Mouse (Mus musculus): Measurements from ENCODE around the gene 9130023H24Rik. TPM values are rescaled to one million over a fixed set of nuclear protein-coding genes. Genes with fewer than 3 reads are reported as not detected.

Gene 9130023H24Rik
- polyA plus RNA-seq, 2 experiments from 2014 or later: 4.8 to 5.0 TPM

- no peak for ATAC-seq
These were observed 8.9 kb upstream of the 9130023H24Rik start, which contains the start of gene Tgfb1i1 for GRCm38 (mm10) chr7:128246496-128247391. Gene Tgfb1i1, plus strand, starts transcription at chr7:128246812.

GRCm38 (mm10) chr7:128245547-128245946 lies 7.7 kb upstream of the 9130023H24Rik start:
- no peak for ATAC-seq

- ATAC-seq: no peak
These were observed 6.7 kb upstream of the 9130023H24Rik start for GRCm38 (mm10) chr7:128244410-128245025.

GRCm38 (mm10) chr7:128243921-128244320 lies 6.1 kb upstream of the 9130023H24Rik start:
- ATAC-seq: no peak

- no peak for ATAC-seq
These were observed 4.5 kb upstream of the 9130023H24Rik start for GRCm38 (mm10) chr7:128242331-128242730.

- ATAC-seq: no peak
These were observed 2.4 kb upstream of the 9130023H24Rik start for GRCm38 (mm10) chr7:128240131-128240784.

GRCm38 (mm10) chr7:128238991-128239390 lies 1.2 kb upstream of the 9130023H24Rik start:
- ATAC-seq: peak; percentile 10

- no peak for ATAC-seq
These were observed 271 bp downstream of the 9130023H24Rik start for GRCm38 (mm10) chr7:128237593-128237926.

- peak; percentile 16 for ATAC-seq
These were observed 807 bp downstream of the 9130023H24Rik start, which contains the start of gene Armc5 for GRCm38 (mm10) chr7:128236856-128237592. Gene Armc5, plus strand, starts transcription at chr7:128237342.

GRCm38 (mm10) chr7:128236426-128236825 lies 1.4 kb downstream of the 9130023H24Rik start:
- ATAC-seq: no peak

- ATAC-seq: no peak
These were observed 2.4 kb downstream of the 9130023H24Rik start for GRCm38 (mm10) chr7:128235481-128235880.

GRCm38 (mm10) chr7:128234796-128235195 lies 3.0 kb downstream of the 9130023H24Rik start:
- ATAC-seq: no peak

- no peak for ATAC-seq
These were observed 6.1 kb downstream of the 9130023H24Rik start for GRCm38 (mm10) chr7:128231741-128232140.

GRCm38 (mm10) chr7:128220936-128221335 lies 16.9 kb downstream of the 9130023H24Rik start:
- ATAC-seq: no peak

GRCm38 (mm10) chr7:128219952-128220351 lies 17.9 kb downstream of the 9130023H24Rik start:
- ATAC-seq: no peak

GRCm38 (mm10) chr7:128209826-128210225 lies 28.0 kb downstream of the 9130023H24Rik start:
- no peak for ATAC-seq

GRCm38 (mm10) chr7:128208187-128208586 lies 29.6 kb downstream of the 9130023H24Rik start:
- peak; percentile 71 for ATAC-seq

GRCm38 (mm10) chr7:128206152-128206551 lies 31.7 kb downstream of the 9130023H24Rik start, which contains the start of gene Cox6a2:
Gene Cox6a2, minus strand, starts transcription at chr7:128206387.
- ATAC-seq: no peak

- ATAC-seq: no peak
These were observed 32.1 kb downstream of the 9130023H24Rik start for GRCm38 (mm10) chr7:128205695-128206094.

- ATAC-seq: no peak
These were observed 33.7 kb downstream of the 9130023H24Rik start for GRCm38 (mm10) chr7:128204179-128204578.

GRCm38 (mm10) chr7:128203071-128203470 lies 34.8 kb downstream of the 9130023H24Rik start:
- no peak for ATAC-seq

- ATAC-seq: no peak
These were observed 36.2 kb downstream of the 9130023H24Rik start for GRCm38 (mm10) chr7:128201607-128202006.

All from CD4-positive, CD25-positive, alpha-beta regulatory T cell, adult 4 months (primary cell).